ENCODE assay signal across 15 mouse cellular contexts in genomic region chr11:86375086-86375485, GRCm38 (mm10).
"Had no signal": no experiment of that assay in that cellular context is flagged by ENCODE, and none has a peak within 500 bp of the region (broad histone marks: within the 10 kb centered on the region; RNA-seq: fewer than 3 reads in every experiment).

No protein-coding gene starts in this region.

- H3K4me3 ChIP-seq: neural tube, embryonic 15.5 days; stomach, embryonic 15.5 days had no signal

- H3K4me1 ChIP-seq: neural tube, embryonic 15.5 days had no signal

- H3K27me3 ChIP-seq: neural tube, embryonic 15.5 days; stomach, embryonic 15.5 days had no signal

- DNase-seq: retina, postnatal 1 day; right cerebral cortex, adult 18-20 months; right cerebral cortex, postnatal 14 days; right cerebral cortex, postnatal 25 days; right cerebral cortex, postnatal 4 days; spleen, adult 18-20 months; thymus, adult 18-20 months; thymus, adult 2 months; thymus, postnatal 14 days; thymus, postnatal 25 days; thymus, postnatal 36 days; thymus, postnatal 4 days had no signal

- H3K27ac ChIP-seq: neural tube, embryonic 15.5 days; stomach, embryonic 15.5 days; stomach, postnatal 0 days had no signal

- H3K9ac ChIP-seq: neural tube, embryonic 15.5 days; stomach, embryonic 15.5 days had no signal

- H3K36me3 ChIP-seq: neural tube, embryonic 15.5 days; stomach, embryonic 15.5 days had no signal

- H3K4me2 ChIP-seq: neural tube, embryonic 15.5 days; stomach, embryonic 15.5 days had no signal

- H3K9me3 ChIP-seq: neural tube, embryonic 15.5 days; stomach, embryonic 15.5 days had no signal
